Mouse (Mus musculus) limb, embryonic 15.5 days (tissue): ENCODE data around the gene Olfr1408. TPM values are rescaled to one million over a fixed set of nuclear protein-coding genes. Genes with fewer than 3 reads are reported as not detected.

Experiments used
- ATAC-seq: fragments of 200-750 bp; cut with Nextera tagmentation; 2 replicates; pipeline ENCODE4 v1.8.0; 2017; ENCODE audit warnings: low read depth, moderate TSS enrichment; ENCODE audit not compliant: insufficient number of reproducible peaks, low FRiP score, low TSS enrichment
- H3K27ac ChIP-seq: fragments of 300-500 bp; sonication (generic); 2 replicates; pipeline ENCODE4 v1.5.1; 2015; ENCODE audit warnings: moderate library complexity, mild to moderate bottlenecking, inconsistent platforms
- H3K27me3 ChIP-seq: fragments of 300-500 bp; sonication (generic); 2 replicates; pipeline ENCODE4 v1.6.1; 2015; ENCODE audit warnings: inconsistent platforms
- H3K36me3 ChIP-seq: fragments of 300-500 bp; sonication (generic); 2 replicates; pipeline ENCODE4 v1.6.1; 2015; ENCODE audit warnings: inconsistent platforms
- H3K4me1 ChIP-seq: fragments of 300-500 bp; sonication (generic); 2 replicates; pipeline ENCODE4 v1.6.1; 2015; ENCODE audit warnings: inconsistent platforms
- H3K4me2 ChIP-seq: fragments of 300-500 bp; sonication (generic); 2 replicates; pipeline ENCODE4 v1.6.1; 2015; ENCODE audit warnings: mild to moderate bottlenecking, inconsistent platforms
- H3K4me3 ChIP-seq: fragments of 300-500 bp; sonication (generic); 2 replicates; pipeline ENCODE4 v1.5.1; 2015; ENCODE audit warnings: mild to moderate bottlenecking, inconsistent platforms
- H3K9ac ChIP-seq: fragments of 300-500 bp; sonication (generic); 2 replicates; pipeline ENCODE4 v1.6.1; 2015; ENCODE audit warnings: inconsistent platforms
- H3K9me3 ChIP-seq: fragments of 300-500 bp; sonication (generic); 2 replicates; pipeline ENCODE4 v1.6.1; 2016; ENCODE audit warnings: inconsistent platforms
- WGBS: fragments of 180-500 bp; shearing (Covaris S2); methylation state at CpG from one replicate; pipeline ENCODE4 v1.1.7; 2015; 5-methylcytosine and 5-hydroxymethylcytosine counted together
- polyA plus RNA-seq: library from polyadenylated mRNA; unstranded; fragments of >200 nt; fragmentation: Nextera tagmentation; extraction: Ambion mirVana; gene quantifications from 2 replicates; pipeline ENCODE4 v1.2.1, GENCODE M21; 2015

The Olfr1408 gene
- polyA plus RNA-seq, result not detected in 2 replicates

- Histone ChIP-seq H3K4me3 (no peak within 1 kb of the TSS), H3K27me3 (no peaks in the 10 kb centered on the region), H3K4me2 (no peak within 1 kb of the TSS), H3K9ac (no peak within 1 kb of the TSS), H3K27ac (no peak within 1 kb of the TSS), H3K4me1 (no peaks in the 10 kb centered on the region), H3K36me3 (no peaks in the 10 kb centered on the region), H3K9me3 (no peaks in the 10 kb centered on the region)
- no peak for ATAC-seq
- 47% methylated on average over 2 of the region's 2 CpGs for WGBS
These were observed at the start of gene Olfr1408 for GRCm38 (mm10) chr1:173137274-173137673. Gene Olfr1408 (minus strand): TSS chr1:173137374.

- Histone ChIP-seq H3K4me3 (no peak overlapping the region), H3K4me2 (no peak overlapping the region), H3K9me3 (no peaks in the 10 kb centered on the region), H3K27me3 (no peaks in the 10 kb centered on the region), H3K9ac (no peak overlapping the region), H3K27ac (no peak overlapping the region), H3K4me1 (no peaks in the 10 kb centered on the region), H3K36me3 (no peaks in the 10 kb centered on the region)
- ATAC-seq, result no peak
These were observed 37.1 kb upstream of the Olfr1408 start for GRCm38 (mm10) chr1:173174154-173174842.

Other genes with a start within 250 kb of the Olfr1408 start
- gene Apcs, start 242.3 kb downstream of the Olfr1408 start, polyA plus RNA-seq, result not detected in 2 replicates
- gene Olfr16, start 187.0 kb downstream of the Olfr1408 start, polyA plus RNA-seq, result not detected in 2 replicates
- gene Olfr1406, start 53.3 kb upstream of the Olfr1408 start, polyA plus RNA-seq, result not detected in 2 replicates
- 0.05 TPM in 1 of 2 replicates, not detected in the other for gene Olfr218, start 60.4 kb upstream of the Olfr1408 start, polyA plus RNA-seq
- not detected in 2 replicates for gene Olfr1404, start 75.0 kb upstream of the Olfr1408 start, polyA plus RNA-seq
- 0.41 TPM in 1 of 2 replicates, not detected in the other for gene Fcer1a, start 89.8 kb upstream of the Olfr1408 start, polyA plus RNA-seq
- gene Olfr418, start 128.6 kb upstream of the Olfr1408 start, polyA plus RNA-seq, result not detected in 2 replicates
- not detected in 2 replicates for gene Mptx2, start 140.4 kb upstream of the Olfr1408 start, polyA plus RNA-seq
- 0.45 and 0.81 TPM in 2 replicates for gene Ackr1, start 196.4 kb upstream of the Olfr1408 start, polyA plus RNA-seq
- gene Aim2, start 213.5 kb upstream of the Olfr1408 start, polyA plus RNA-seq, result 1.4 and 1.6 TPM in 2 replicates
- gene Cadm3, start 230.3 kb upstream of the Olfr1408 start, polyA plus RNA-seq, result 0.60 and 1.1 TPM in 2 replicates